Mouse (Mus musculus) forebrain, embryonic 11.5 days (tissue): ENCODE measurements around the gene Fam205c. TPM values are rescaled to one million over a fixed set of nuclear protein-coding genes. Genes with fewer than 3 reads are reported as not detected.
"Not testable (repeated sequence)": the region's sequence is repeated elsewhere in the genome, so short reads cannot be mapped to it uniquely, and the experiment has no call there.

Experiments used
- ATAC-seq: fragments of 200-750 bp; cut with Nextera tagmentation; replicated peaks from 2 replicates; pipeline ENCODE4 v1.8.0; 2017; ENCODE audit warnings: moderate TSS enrichment; ENCODE audit not compliant: low FRiP score
- DNase-seq: peaks from one replicate; pipeline ENCODE4 v3.0.0-alpha.2; 2017; ENCODE audit warnings: low spot score
- H3K27ac ChIP-seq: fragments of 300-500 bp; sonication (generic); 2 replicates; pipeline ENCODE4 v1.5.1; 2014; ENCODE audit warnings: low read depth, low read length
- H3K27me3 ChIP-seq: fragments of 300-500 bp; sonication (generic); 2 replicates; pipeline ENCODE4 v1.6.1; 2014; ENCODE audit warnings: mild to moderate bottlenecking, low read length, mixed read lengths; ENCODE audit not compliant: control insufficient read depth, insufficient read depth
- H3K36me3 ChIP-seq: fragments of 300-500 bp; sonication (generic); 2 replicates; pipeline ENCODE4 v1.6.1; 2014; ENCODE audit warnings: mild to moderate bottlenecking, low read length, moderate library complexity, mixed read lengths; ENCODE audit not compliant: control insufficient read depth, insufficient read depth
- H3K4me1 ChIP-seq: fragments of 300-500 bp; sonication (generic); replicated peaks from 2 replicates; pipeline ENCODE4 v1.6.1; 2014; ENCODE audit warnings: low read length, mixed read lengths; ENCODE audit not compliant: control insufficient read depth, insufficient read depth
- H3K4me2 ChIP-seq: fragments of 300-500 bp; sonication (generic); 2 replicates; pipeline ENCODE4 v1.6.1; 2014; ENCODE audit warnings: low read depth, mild to moderate bottlenecking, low read length, moderate library complexity, mixed read lengths; ENCODE audit not compliant: severe bottlenecking
- H3K4me3 ChIP-seq: fragments of 300-500 bp; sonication (generic); 2 replicates; pipeline ENCODE4 v1.5.1; 2014; ENCODE audit warnings: low read depth, low read length
- H3K9ac ChIP-seq: fragments of 300-500 bp; sonication (generic); 2 replicates; pipeline ENCODE4 v1.6.1; 2014; ENCODE audit warnings: low read length
- H3K9me3 ChIP-seq: fragments of 300-500 bp; sonication (generic); 2 replicates; pipeline ENCODE4 v1.6.1; 2016; ENCODE audit warnings: low read length, mixed read lengths; ENCODE audit not compliant: control insufficient read depth
- WGBS: fragments of 180-500 bp; shearing (Covaris S2); extraction: QIAGEN DNeasy Blood & Tissue Kit; methylation state at CpG from one replicate; pipeline ENCODE4 v1.1.7; 2014; 5-methylcytosine and 5-hydroxymethylcytosine counted together
- polyA plus RNA-seq: library from polyadenylated mRNA; unstranded; fragments of >200 nt; fragmentation: Nextera tagmentation; extraction: Ambion mirVana; gene quantifications from 2 replicates; pipeline ENCODE4 v1.2.1, GENCODE M21; 2014

Fam205c gene
- polyA plus RNA-seq, 1 experiment from 2014 or later = 0.84 TPM

- Histone ChIP-seq H3K4me2 (no peak overlapping the region), H3K36me3 (no peaks in the 10 kb centered on the region), H3K27me3 (no peaks in the 10 kb centered on the region), H3K9ac (no peak overlapping the region), H3K9me3 (no peaks in the 10 kb centered on the region), H3K27ac (no peak overlapping the region), H3K4me1 (no peaks in the 10 kb centered on the region), H3K4me3 (no peak overlapping the region)
- 93% methylated on average over 16 of the region's 16 CpGs for WGBS
- ATAC-seq (no peak), DNase-seq (no peak)
Observed at GRCm38 (mm10) chr4:42872746-42873435, 1.1 kb downstream of the Fam205c start.

GRCm38 (mm10) chr4:42872151-42872550 is 1.9 kb downstream of the Fam205c start:
- Histone ChIP-seq H3K4me2 (no peak overlapping the region), H3K4me3 (no peak overlapping the region), H3K27me3 (no peaks in the 10 kb centered on the region), H3K36me3 (no peaks in the 10 kb centered on the region), H3K27ac (no peak overlapping the region), H3K4me1 (no peaks in the 10 kb centered on the region), H3K9me3 (no peaks in the 10 kb centered on the region), H3K9ac (no peak overlapping the region)
- DNase-seq = no peak
- 95% methylated on average over 7 of the region's 7 CpGs for WGBS
- no peak for ATAC-seq

- Histone ChIP-seq H3K4me3 (no peak overlapping the region), H3K4me2 (no peak overlapping the region), H3K27me3 (no peaks in the 10 kb centered on the region), H3K9ac (no peak overlapping the region), H3K36me3 (no peaks in the 10 kb centered on the region), H3K27ac (no peak overlapping the region), H3K9me3 (no peaks in the 10 kb centered on the region), H3K4me1 (no peaks in the 10 kb centered on the region)
- DNase-seq (no peak), ATAC-seq (no peak)
- 81% methylated on average over 5 of the region's 5 CpGs for WGBS
Observed at GRCm38 (mm10) chr4:42870748-42871147, 3.3 kb downstream of the Fam205c start.

- Histone ChIP-seq H3K4me2 (no peak overlapping the region), H3K4me3 (no peak overlapping the region), H3K9me3 (no peaks in the 10 kb centered on the region), H3K27me3 (no peaks in the 10 kb centered on the region), H3K36me3 (no peaks in the 10 kb centered on the region), H3K4me1 (no peaks in the 10 kb centered on the region), H3K27ac (no peak overlapping the region), H3K9ac (no peak overlapping the region)
- DNase-seq = no peak
- WGBS = 85% methylated on average over 5 of the region's 5 CpGs
- no peak for ATAC-seq
Observed at GRCm38 (mm10) chr4:42868193-42868592, 5.8 kb downstream of the Fam205c start.

- H3K4me2 ChIP-seq = no peak overlapping the region
- DNase-seq (no peak), ATAC-seq (no peak)
- H3K9ac ChIP-seq = no peak overlapping the region
- no peaks in the 10 kb centered on the region for H3K36me3 ChIP-seq
- WGBS = 82% methylated on average over 3 of the region's 3 CpGs
- no peak overlapping the region for H3K4me3 ChIP-seq
- H3K4me1 ChIP-seq = no peaks in the 10 kb centered on the region
- H3K27ac ChIP-seq = no peak overlapping the region
- no peaks in the 10 kb centered on the region for H3K9me3 ChIP-seq
- H3K27me3 ChIP-seq = no peaks in the 10 kb centered on the region
Observed at GRCm38 (mm10) chr4:42867390-42867789, 6.6 kb downstream of the Fam205c start.

GRCm38 (mm10) chr4:42863487-42863886 is 10.5 kb downstream of the Fam205c start:
- H3K9me3 ChIP-seq, ATAC-seq, H3K4me1 ChIP-seq, H3K4me2 ChIP-seq, H3K4me3 ChIP-seq, DNase-seq, H3K27ac ChIP-seq, H3K36me3 ChIP-seq, H3K9ac ChIP-seq, H3K27me3 ChIP-seq: not testable (repeated sequence)
- 78% methylated on average over 5 of the region's 5 CpGs for WGBS

GRCm38 (mm10) chr4:42860483-42860882 is 13.6 kb downstream of the Fam205c start:
- H3K27me3 ChIP-seq, DNase-seq: not testable (repeated sequence)
- WGBS = 86% methylated on average over 9 of the region's 9 CpGs

GRCm38 (mm10) chr4:42856671-42857070 is 17.4 kb downstream of the Fam205c start, which contains the start of gene Gm12394:
Gene Gm12394 (minus strand): TSS chr4:42856771.
- H3K9me3 ChIP-seq, H3K4me2 ChIP-seq, H3K27ac ChIP-seq, H3K4me1 ChIP-seq, ATAC-seq, DNase-seq, H3K27me3 ChIP-seq, H3K4me3 ChIP-seq, H3K36me3 ChIP-seq, H3K9ac ChIP-seq: not testable (repeated sequence)
- 83% methylated on average over 1 of the region's 1 CpGs for WGBS

More at GRCm38 (mm10) chr4:42860483-42860882, 13.6 kb downstream of the Fam205c start:
- ATAC-seq, H3K36me3 ChIP-seq, H3K9ac ChIP-seq, H3K27ac ChIP-seq, H3K4me2 ChIP-seq, H3K4me3 ChIP-seq, H3K9me3 ChIP-seq, H3K4me1 ChIP-seq: not testable (repeated sequence)

GRCm38 (mm10) chr4:42853788-42854187 is 20.2 kb downstream of the Fam205c start, which contains the start of gene Fam205a1:
Gene Fam205a1 (minus strand): TSS chr4:42853888.
- not testable (repeated sequence) for H3K36me3 ChIP-seq, H3K27ac ChIP-seq, H3K27me3 ChIP-seq, ATAC-seq, DNase-seq, H3K9ac ChIP-seq, H3K9me3 ChIP-seq, H3K4me2 ChIP-seq, H3K4me1 ChIP-seq, H3K4me3 ChIP-seq
- no CpG with 5 or more reads among the region's 1 CpGs for WGBS
